Mouse (Mus musculus) forebrain, embryonic 10.5 days (tissue): Measurements from ENCODE around the gene Sh3bp4. TPM values are rescaled to one million over a fixed set of nuclear protein-coding genes. Genes with fewer than 3 reads are reported as not detected.
A peak's percentile ranks its signal among the peaks of the same experiment; 100 is the strongest.

ENCODE experiments used
- DNase-seq: peaks from one replicate; pipeline ENCODE4 v3.0.0-alpha.2; 2017; ENCODE audit warnings: low spot score; ENCODE audit errors: extremely low spot score
- H3K27ac ChIP-seq: fragments of 300-500 bp; sonication (generic); 2 replicates; pipeline ENCODE4 v1.5.1; 2016; ENCODE audit warnings: mild to moderate bottlenecking
- H3K27me3 ChIP-seq: fragments of 300-500 bp; sonication (generic); 2 replicates; pipeline ENCODE4 v1.6.1; 2016; ENCODE audit warnings: mild to moderate bottlenecking; ENCODE audit not compliant: poor library complexity, severe bottlenecking
- H3K36me3 ChIP-seq: fragments of 300-500 bp; sonication (generic); replicated peaks from 2 replicates; pipeline ENCODE4 v1.6.1; 2016; ENCODE audit warnings: mild to moderate bottlenecking, moderate library complexity
- H3K4me1 ChIP-seq: fragments of 300-500 bp; sonication (generic); 2 replicates; pipeline ENCODE4 v1.6.1; 2016
- H3K4me3 ChIP-seq: fragments of 300-500 bp; sonication (generic); 2 replicates; pipeline ENCODE4 v1.5.1; 2016; ENCODE audit warnings: mild to moderate bottlenecking, moderate library complexity
- H3K9me3 ChIP-seq: fragments of 300-500 bp; sonication (generic); 2 replicates; pipeline ENCODE4 v1.6.1; 2016; ENCODE audit warnings: mild to moderate bottlenecking, moderate library complexity
- WGBS: fragments of 180-500 bp; shearing (Covaris S2); methylation state at CpG from one replicate; pipeline ENCODE4 v1.1.7; 2016; 5-methylcytosine and 5-hydroxymethylcytosine counted together
- polyA plus RNA-seq: library from polyadenylated mRNA; unstranded; fragments of >200 nt; fragmentation: Nextera tagmentation; extraction: Ambion mirVana; gene quantifications from 2 replicates; pipeline ENCODE4 v1.2.1, GENCODE M21; 2016

Sh3bp4 gene
- polyA plus RNA-seq, 1 experiment from 2014 or later: 28.7 TPM

- Histone ChIP-seq H3K27me3 (no peaks in the 10 kb centered on the region), H3K36me3 (peaks cover 84% of the 10 kb centered on the region), H3K27ac (no peak overlapping the region; the same call in 1 of the 2 replicates), H3K4me1 (peaks cover 19% of the 10 kb centered on the region), H3K4me3 (no peak overlapping the region), H3K9me3 (peaks cover 7% of the 10 kb centered on the region; the same call in 1 of the 2 replicates)
- DNase-seq: no peak
- 82% methylated on average over 9 of the region's 9 CpGs for WGBS
Measured at GRCm38 (mm10) chr1:89140113-89140512, 69.9 kb downstream of the Sh3bp4 start.

DNA sequence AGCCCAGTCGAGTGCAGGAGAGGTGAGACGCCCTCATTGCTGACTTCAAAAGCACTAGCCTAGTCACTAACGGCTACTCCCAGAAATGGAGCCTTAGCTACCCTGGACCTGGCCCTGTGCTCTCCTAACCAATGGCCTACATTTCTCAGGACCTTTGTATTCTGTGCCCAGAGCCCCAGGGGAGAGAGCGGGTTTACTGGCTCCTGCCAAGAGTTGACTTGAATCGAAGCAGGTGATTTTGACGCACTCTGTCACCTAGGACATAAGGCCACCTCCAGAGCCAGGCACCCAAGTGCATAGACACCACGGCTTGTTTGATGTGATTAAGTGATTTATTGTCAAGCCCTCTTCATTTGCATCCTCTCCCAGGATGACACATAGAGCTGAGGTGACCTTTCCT is 80.9 kb downstream of the Sh3bp4 start:
- 90% methylated on average over 7 of the region's 7 CpGs for WGBS
- no peaks in the 10 kb centered on the region for H3K4me1 ChIP-seq
- no peak overlapping the region for H3K27ac ChIP-seq
- no peak overlapping the region for H3K4me3 ChIP-seq
- no peaks in the 10 kb centered on the region for H3K9me3 ChIP-seq
- no peaks in the 10 kb centered on the region for H3K27me3 ChIP-seq
- H3K36me3 ChIP-seq: peaks cover 93% of the 10 kb centered on the region
- DNase-seq: no peak

DNA sequence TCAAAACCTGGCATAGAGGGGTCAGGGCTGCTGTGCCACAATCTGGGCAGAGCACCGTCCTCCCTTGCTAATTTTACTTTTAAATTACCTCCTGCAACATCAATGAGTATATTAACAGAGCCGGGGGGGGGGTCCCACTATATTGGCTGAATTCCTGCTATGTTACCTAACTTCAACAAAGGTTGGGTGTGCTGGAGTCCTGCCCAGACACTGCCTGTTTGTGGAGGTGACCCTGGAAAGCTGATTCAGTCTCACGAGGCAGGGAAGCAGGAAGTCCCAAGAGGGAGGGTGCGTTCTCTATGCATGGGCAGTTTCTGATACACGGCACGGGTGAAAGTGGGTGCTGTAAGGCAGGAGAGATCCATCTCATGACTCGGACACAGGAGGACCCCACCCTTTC is 82.4 kb downstream of the Sh3bp4 start:
- Histone ChIP-seq H3K4me1 (no peaks in the 10 kb centered on the region), H3K27me3 (no peaks in the 10 kb centered on the region), H3K9me3 (no peaks in the 10 kb centered on the region), H3K36me3 (peaks cover 90% of the 10 kb centered on the region), H3K4me3 (no peak overlapping the region), H3K27ac (no peak overlapping the region)
- WGBS: 88% methylated on average over 7 of the region's 7 CpGs
- DNase-seq: no peak

- DNase-seq: no peak
- 92% methylated on average over 6 of the region's 6 CpGs for WGBS
- no peaks in the 10 kb centered on the region for H3K4me1 ChIP-seq
- H3K9me3 ChIP-seq: no peaks in the 10 kb centered on the region
- H3K36me3 ChIP-seq: peaks cover 90% of the 10 kb centered on the region
- H3K27ac ChIP-seq: no peak overlapping the region
- H3K4me3 ChIP-seq: no peak overlapping the region
- no peaks in the 10 kb centered on the region for H3K27me3 ChIP-seq
Measured at GRCm38 (mm10) chr1:89153203-89153602, 83.0 kb downstream of the Sh3bp4 start.

GRCm38 (mm10) chr1:89163483-89163882 is 93.3 kb downstream of the Sh3bp4 start:
- peaks cover 4% of the 10 kb centered on the region; the same call in 1 of the 2 replicates for H3K9me3 ChIP-seq
- no peak overlapping the region for H3K27ac ChIP-seq
- H3K4me1 ChIP-seq: peaks cover 38% of the 10 kb centered on the region
- H3K4me3 ChIP-seq: no peak overlapping the region
- no peaks in the 10 kb centered on the region for H3K27me3 ChIP-seq
- 97% methylated on average over 6 of the region's 6 CpGs for WGBS
- no peaks in the 10 kb centered on the region for H3K36me3 ChIP-seq
- DNase-seq: no peak

DNA sequence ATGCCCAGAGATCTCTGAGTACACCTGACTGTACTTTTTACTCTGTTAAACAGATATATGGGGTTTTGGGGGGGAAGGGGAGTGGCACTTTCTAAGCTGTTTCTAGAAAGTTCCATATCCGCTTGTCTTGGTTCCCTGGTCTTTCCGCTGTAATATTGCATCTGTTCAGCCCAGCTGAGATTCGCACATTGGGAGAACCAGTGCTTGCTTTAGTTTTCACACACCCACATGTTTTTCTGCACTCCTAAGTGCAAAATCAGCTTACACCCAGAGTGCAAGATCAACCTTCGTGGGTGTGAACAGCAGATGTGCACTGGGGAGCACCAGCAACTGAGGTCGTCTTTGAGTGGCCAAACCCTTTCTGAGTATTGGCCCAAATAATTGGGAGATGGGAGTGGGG is 94.1 kb downstream of the Sh3bp4 start:
- H3K4me1 ChIP-seq: peaks cover 38% of the 10 kb centered on the region
- DNase-seq: no peak

DNA sequence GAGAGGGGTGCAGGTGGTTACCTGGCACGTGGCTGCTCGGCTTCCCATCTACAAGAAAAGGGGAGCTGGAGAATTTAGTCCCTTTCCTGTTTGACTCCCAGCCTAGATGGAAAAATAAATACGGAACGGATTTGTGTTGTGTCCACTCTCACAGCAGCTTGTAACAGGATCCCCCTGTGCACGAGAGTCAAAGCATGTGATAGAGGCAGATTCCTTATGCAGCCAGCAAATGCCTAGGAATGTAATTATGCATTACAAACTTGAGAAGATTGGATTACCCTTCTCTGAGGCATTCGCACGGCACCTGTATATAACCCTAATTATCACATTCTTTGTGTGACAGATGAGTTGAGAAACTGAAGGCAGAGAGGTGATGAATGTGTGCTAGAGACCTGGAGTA is 94.5 kb downstream of the Sh3bp4 start:
- no peak for DNase-seq
- Histone ChIP-seq H3K4me3 (no peak overlapping the region), H3K36me3 (no peaks in the 10 kb centered on the region), H3K27me3 (no peaks in the 10 kb centered on the region), H3K4me1 (peaks cover 38% of the 10 kb centered on the region), H3K27ac (no peak overlapping the region), H3K9me3 (peaks cover 4% of the 10 kb centered on the region; the same call in 1 of the 2 replicates)
- WGBS: 56% methylated on average over 7 of the region's 7 CpGs

More for the DNA sequence above, 94.1 kb downstream of the Sh3bp4 start:
- no peaks in the 10 kb centered on the region for H3K27me3 ChIP-seq
- 91% methylated on average over 5 of the region's 5 CpGs for WGBS
- H3K4me3 ChIP-seq: no peak overlapping the region
- no peak overlapping the region for H3K27ac ChIP-seq
- peaks cover 4% of the 10 kb centered on the region; the same call in 1 of the 2 replicates for H3K9me3 ChIP-seq
- H3K36me3 ChIP-seq: no peaks in the 10 kb centered on the region

- peaks cover 38% of the 10 kb centered on the region for H3K4me1 ChIP-seq
- no peaks in the 10 kb centered on the region for H3K27me3 ChIP-seq
- DNase-seq: no peak
- no peaks in the 10 kb centered on the region for H3K36me3 ChIP-seq
- no peak overlapping the region for H3K4me3 ChIP-seq
- 52% methylated on average over 9 of the region's 9 CpGs for WGBS
- no peaks in the 10 kb centered on the region for H3K9me3 ChIP-seq
- peak overlapping the region; percentile 64 for H3K27ac ChIP-seq
Measured at GRCm38 (mm10) chr1:89166814-89167249, 96.6 kb downstream of the Sh3bp4 start.

- no peaks in the 10 kb centered on the region for H3K27me3 ChIP-seq
- H3K36me3 ChIP-seq: no peaks in the 10 kb centered on the region
- H3K4me3 ChIP-seq: no peak overlapping the region
- 87% methylated on average over 8 of the region's 8 CpGs for WGBS
- H3K27ac ChIP-seq: no peak overlapping the region
- H3K4me1 ChIP-seq: peaks cover 14% of the 10 kb centered on the region
- no peak for DNase-seq
- peaks cover 2% of the 10 kb centered on the region; the same call in 1 of the 2 replicates for H3K9me3 ChIP-seq
Measured at GRCm38 (mm10) chr1:89171275-89171767, 101.1 kb downstream of the Sh3bp4 start.

DNA sequence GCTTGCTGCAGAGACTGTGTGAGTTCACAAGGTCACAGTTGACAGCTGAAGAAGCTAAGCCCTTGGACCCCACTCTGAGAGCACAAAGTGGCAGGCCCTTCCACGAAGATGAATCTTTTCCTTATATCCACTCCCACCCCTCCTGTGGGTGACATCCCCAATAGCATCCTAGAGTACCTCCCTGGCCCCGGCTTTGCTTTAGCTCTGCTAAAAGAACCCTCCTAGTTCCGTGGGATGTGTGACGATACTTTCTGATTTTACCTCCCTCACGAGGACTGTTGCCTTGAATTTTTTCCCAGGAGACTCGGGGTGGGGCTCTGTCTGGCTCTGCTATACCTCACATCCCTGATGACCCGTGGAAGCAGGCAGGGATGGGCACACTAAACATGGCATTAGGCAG is 104.4 kb downstream of the Sh3bp4 start:
- Histone ChIP-seq H3K27ac (no peak overlapping the region), H3K27me3 (no peaks in the 10 kb centered on the region), H3K36me3 (no peaks in the 10 kb centered on the region), H3K4me1 (peaks cover 5% of the 10 kb centered on the region), H3K4me3 (no peak overlapping the region), H3K9me3 (peaks cover 4% of the 10 kb centered on the region; the same call in 1 of the 2 replicates)
- no peak for DNase-seq
- 88% methylated on average over 7 of the region's 7 CpGs for WGBS

- Histone ChIP-seq H3K9me3 (peaks cover 4% of the 10 kb centered on the region; the same call in 1 of the 2 replicates), H3K4me1 (peaks cover 5% of the 10 kb centered on the region), H3K4me3 (no peak overlapping the region), H3K27ac (no peak overlapping the region), H3K27me3 (no peaks in the 10 kb centered on the region), H3K36me3 (no peaks in the 10 kb centered on the region)
- WGBS: 43% methylated on average over 2 of the region's 2 CpGs
- no peak for DNase-seq
Measured at GRCm38 (mm10) chr1:89175355-89175754, 105.1 kb downstream of the Sh3bp4 start.

DNA sequence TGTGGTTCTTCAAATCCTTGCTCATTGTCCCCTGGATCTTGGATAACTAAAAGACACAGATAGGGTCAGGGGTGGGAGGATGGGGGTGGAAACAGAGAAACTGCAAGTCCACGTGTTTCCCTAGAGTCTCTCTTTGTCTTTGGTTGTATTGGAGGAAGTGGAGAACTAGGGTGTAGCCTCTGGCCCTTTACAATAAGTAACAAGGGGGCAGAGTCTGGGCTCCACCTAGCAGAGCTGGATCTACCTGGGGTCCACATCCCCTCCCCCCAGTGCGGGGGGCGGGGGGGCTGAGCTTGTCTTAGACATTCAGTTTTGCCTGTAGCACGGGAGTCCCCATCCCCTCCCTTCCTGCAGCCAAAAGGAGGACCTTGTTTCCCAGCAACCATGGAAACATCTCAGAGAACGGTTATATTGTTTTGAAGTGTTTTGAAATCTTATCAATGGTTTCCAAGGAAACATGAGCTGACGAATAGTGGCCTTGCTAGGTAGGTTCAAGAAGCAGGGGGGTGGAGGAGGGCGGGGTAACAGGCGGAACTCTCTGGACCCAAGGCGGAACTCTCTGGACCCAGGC is 113.1 kb downstream of the Sh3bp4 start:
- Histone ChIP-seq H3K36me3 (no peaks in the 10 kb centered on the region), H3K4me3 (peak overlapping the region; percentile 25; the same call in 1 of the 2 replicates), H3K9me3 (peaks cover 6% of the 10 kb centered on the region; the same call in 1 of the 2 replicates), H3K27ac (peak overlapping the region; percentile 87), H3K4me1 (peaks cover 53% of the 10 kb centered on the region), H3K27me3 (no peaks in the 10 kb centered on the region)
- DNase-seq: peak; percentile 73
- WGBS: 15% methylated on average over 9 of the region's 9 CpGs

DNA sequence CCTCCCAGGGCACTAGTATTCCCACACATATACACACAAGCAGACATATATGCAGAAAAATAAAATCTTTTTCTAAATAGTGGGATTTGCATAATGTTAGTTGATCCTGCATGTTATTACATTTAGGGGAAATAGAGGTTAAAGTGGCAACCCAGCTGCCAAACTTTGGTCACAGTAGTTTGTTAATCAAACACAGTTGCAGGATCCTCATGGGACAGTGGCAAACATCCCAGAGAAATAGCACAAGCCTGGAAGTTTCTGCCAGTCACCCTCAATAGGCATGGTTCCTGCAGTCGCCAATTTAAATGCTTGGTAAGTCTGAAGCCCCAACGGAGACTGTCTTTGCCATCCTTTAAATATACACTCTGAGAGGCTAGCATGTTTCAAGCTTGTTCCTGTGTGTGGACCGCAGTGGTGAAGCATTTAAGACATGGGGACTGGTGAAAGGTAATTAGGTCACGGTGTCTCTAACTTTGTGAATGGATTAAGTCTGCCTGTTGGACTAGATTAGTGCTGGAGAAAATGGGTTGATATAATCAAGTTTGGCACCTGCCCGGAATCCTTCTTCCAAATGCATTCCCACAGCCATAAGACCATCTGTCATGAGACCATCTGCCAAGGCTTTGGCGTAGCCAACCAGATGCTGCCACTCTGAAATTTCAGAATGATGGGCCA is 114.0 kb downstream of the Sh3bp4 start:
- Histone ChIP-seq H3K27me3 (no peaks in the 10 kb centered on the region), H3K36me3 (no peaks in the 10 kb centered on the region), H3K27ac (peak overlapping the region; percentile 87), H3K9me3 (peaks cover 6% of the 10 kb centered on the region; the same call in 1 of the 2 replicates), H3K4me3 (no peak overlapping the region), H3K4me1 (peaks cover 60% of the 10 kb centered on the region)
- DNase-seq: no peak
- WGBS: 82% methylated on average over 6 of the region's 6 CpGs
